ENCODE assay signal across 8 mouse cellular contexts in the genomic region with DNA sequence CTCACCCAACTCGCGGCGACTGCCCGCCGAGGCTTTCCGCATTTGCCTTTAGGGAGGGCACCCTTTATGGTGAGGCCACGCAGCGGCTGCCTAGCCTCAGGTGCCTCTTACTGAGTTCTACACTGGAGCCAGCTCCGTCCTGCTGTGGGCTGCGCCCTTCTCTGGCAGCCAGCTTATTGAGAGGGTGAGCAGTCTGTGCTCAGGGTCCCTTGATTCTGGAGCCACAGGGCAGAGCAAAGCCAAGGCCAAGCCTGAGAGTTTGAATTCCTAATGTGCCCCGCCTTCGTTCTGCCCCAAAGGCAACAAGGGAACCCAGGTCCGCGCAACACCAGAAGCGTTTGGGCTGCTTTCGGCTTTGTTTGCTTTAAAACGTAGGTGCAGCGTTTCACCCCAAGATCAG. TPM values are rescaled to one million over a fixed set of nuclear protein-coding genes. Genes with fewer than 3 reads are reported as not detected.
DNase-seq lines count a peak whose midpoint lies in the region; ATAC-seq lines count a peak whose summit lies in the region.
"Had no signal": no experiment of that assay in that cellular context is flagged by ENCODE, and none has a peak within 500 bp of the region (broad histone marks: within the 10 kb centered on the region; RNA-seq: fewer than 3 reads in every experiment).

No protein-coding gene starts in this region.

- H3K36me3 ChIP-seq in lung, embryonic 16.5 days (ENCODE audit: control insufficient read depth, insufficient read depth, low read length), result no peaks in the 10 kb centered on the region
- no peaks in the 10 kb centered on the region for H3K36me3 ChIP-seq in embryonic facial prominence, embryonic 12.5 days
- H3K36me3 ChIP-seq in kidney, embryonic 16.5 days (ENCODE audit: insufficient read depth, low read length), result no peaks in the 10 kb centered on the region
- H3K36me3 ChIP-seq in stomach, embryonic 15.5 days, result no peaks in the 10 kb centered on the region

- WGBS in lung, embryonic 16.5 days, result 10% methylated on average over 18 of the region's 18 CpGs
- WGBS in embryonic facial prominence, embryonic 12.5 days, result under 1% methylated on average over 18 of the region's 18 CpGs
- WGBS in kidney, embryonic 16.5 days, result 8% methylated on average over 18 of the region's 18 CpGs
- WGBS in stomach, embryonic 15.5 days, result 18% methylated on average over 18 of the region's 18 CpGs

- H3K27me3 ChIP-seq in lung, embryonic 16.5 days (ENCODE audit: control insufficient read depth, insufficient read depth, low read depth, low read length), result peaks cover 42% of the 10 kb centered on the region
- H3K27me3 ChIP-seq in embryonic facial prominence, embryonic 12.5 days, result peaks cover 69% of the 10 kb centered on the region
- peaks cover 42% of the 10 kb centered on the region for H3K27me3 ChIP-seq in kidney, embryonic 16.5 days (ENCODE audit: insufficient read depth, low read length)
- H3K27me3 ChIP-seq in stomach, embryonic 15.5 days (replicated peaks), result peaks cover 36% of the 10 kb centered on the region

- no peak overlapping the region for H3K9ac ChIP-seq in lung, embryonic 16.5 days (ENCODE audit: low read length)
- no peak overlapping the region for H3K9ac ChIP-seq in embryonic facial prominence, embryonic 12.5 days
- 0 out of 2 replicates have a peak overlapping the region, but pooled peaks have one; percentile 31 for H3K9ac ChIP-seq in kidney, embryonic 16.5 days (replicated peaks; ENCODE audit: low read length)
- no peak overlapping the region for H3K9ac ChIP-seq in stomach, embryonic 15.5 days

- no peaks in the 10 kb centered on the region for H3K9me3 ChIP-seq in lung, embryonic 16.5 days (ENCODE audit: control insufficient read depth, low read length)
- no peaks in the 10 kb centered on the region for H3K9me3 ChIP-seq in embryonic facial prominence, embryonic 12.5 days
- no peaks in the 10 kb centered on the region for H3K9me3 ChIP-seq in kidney, embryonic 16.5 days (ENCODE audit: low read length)
- H3K9me3 ChIP-seq in stomach, embryonic 15.5 days, result no peaks in the 10 kb centered on the region

- H3K4me2 ChIP-seq in lung, embryonic 16.5 days (ENCODE audit: low read depth, low read length), result peak overlapping the region; percentile 39; the same call in 1 of the 2 replicates
- H3K4me2 ChIP-seq in embryonic facial prominence, embryonic 12.5 days (replicated peaks), result peak overlapping the region; percentile 29
- peak overlapping the region; percentile 50 for H3K4me2 ChIP-seq in kidney, embryonic 16.5 days (replicated peaks; ENCODE audit: low read depth, low read length)
- H3K4me2 ChIP-seq in stomach, embryonic 15.5 days, result peak overlapping the region; percentile 37

- intact Hi-C loops in left cerebral cortex, postnatal 10 days (cut with DNase I), result loop anchor here (5.0 kb wide), 1 partner anchor 333 kb away; no protein-coding TSS in a partner anchor

- no peak for DNase-seq in lung, postnatal 14 days
- DNase-seq in left cerebral cortex, postnatal 10 days (ENCODE audit: extremely low spot score in 1 of 2, low spot score in 2 of 2), result no peak

- peak overlapping the region; percentile 5 for H3K4me3 ChIP-seq in lung, embryonic 16.5 days (ENCODE audit: low read length)
- H3K4me3 ChIP-seq in embryonic facial prominence, embryonic 12.5 days, result no peak overlapping the region
- H3K4me3 ChIP-seq in kidney, embryonic 16.5 days (ENCODE audit: low read length), result peak overlapping the region; percentile 35
- H3K4me3 ChIP-seq in stomach, embryonic 15.5 days (replicated peaks), result no peak overlapping the region; the same call in 1 of the 2 replicates

- H3K27ac ChIP-seq in lung, embryonic 16.5 days (ENCODE audit: low read length), result no peak overlapping the region
- no peak overlapping the region for H3K27ac ChIP-seq in embryonic facial prominence, embryonic 12.5 days
- H3K27ac ChIP-seq in kidney, embryonic 16.5 days (ENCODE audit: low read length), result no peak overlapping the region
- no peak overlapping the region for H3K27ac ChIP-seq in stomach, embryonic 15.5 days
- H3K27ac ChIP-seq: macrophage had no signal

- peak; percentile 60 for ATAC-seq in lung, embryonic 16.5 days (ENCODE audit: low read depth)
- no peak for ATAC-seq in embryonic facial prominence, embryonic 12.5 days (ENCODE audit: insufficient number of reproducible peaks, insufficient read depth, low FRiP score, low TSS enrichment)
- peak; percentile 46; the same call in 1 of the 2 replicates for ATAC-seq in kidney, embryonic 16.5 days (ENCODE audit: low FRiP score, low TSS enrichment)
- ATAC-seq in stomach, embryonic 15.5 days (ENCODE audit: insufficient read depth, low FRiP score, low read depth), result peak; percentile 35; the same call in 1 of the 2 replicates
- no peak for ATAC-seq in erythroblast, adult 5-6 weeks (replicated peaks; ENCODE audit: low FRiP score, poor library complexity, severe bottlenecking)

- no peaks in the 10 kb centered on the region for H3K4me1 ChIP-seq in lung, embryonic 16.5 days (replicated peaks; ENCODE audit: control insufficient read depth, insufficient read depth, low read length)
- 0 out of 2 replicates have a peak, but pooled peaks cover 6% of the 10 kb centered on the region for H3K4me1 ChIP-seq in embryonic facial prominence, embryonic 12.5 days
- H3K4me1 ChIP-seq in kidney, embryonic 16.5 days (ENCODE audit: insufficient read depth, low read length), result peaks cover 15% of the 10 kb centered on the region
- no peaks in the 10 kb centered on the region for H3K4me1 ChIP-seq in stomach, embryonic 15.5 days

RNA-seq across cellular contexts. Expression of a gene that starts 41.2 kb away (rescaled TPM):
- polyA plus RNA-seq in lung, embryonic 16.5 days (2015; fragmentation: Nextera tagmentation; extraction: Ambion mirVana), result 83.5 and 95.7 TPM in 2 replicates
- 96.9 and 99.0 TPM in 2 replicates for polyA plus RNA-seq in embryonic facial prominence, embryonic 12.5 days (2016; fragmentation: Nextera tagmentation; extraction: Ambion mirVana)
- polyA plus RNA-seq in kidney, embryonic 16.5 days (2015; fragmentation: Nextera tagmentation; extraction: Ambion mirVana), result 165 and 186 TPM in 2 replicates
- 66.9 and 72.6 TPM in 2 replicates for polyA plus RNA-seq in stomach, embryonic 15.5 days (2015; fragmentation: Nextera tagmentation; extraction: Ambion mirVana)
- total RNA-seq in erythroblast, adult 5-6 weeks (2015; ENCODE audit: low replicate concordance), result not detected in 2 replicates
- not detected in 2 replicates for total RNA-seq in erythroblast, adult 5-6 weeks (2017; ENCODE audit: low replicate concordance)
- total RNA-seq in left cerebral cortex, postnatal 10 days (2021), result 10 to 100 TPM; 45.7 to 55.9 TPM
- polyA plus RNA-seq: macrophage had no signal

Comparison
In these comparisons a context has a peak if more than half of its experiments do, and no peak if none do; other contexts are left out.
1. ATAC-seq: peak in lung, embryonic 16.5 days (single experiment), kidney, embryonic 16.5 days (single experiment) and stomach, embryonic 15.5 days (single experiment); none in embryonic facial prominence, embryonic 12.5 days (single experiment) and erythroblast, adult 5-6 weeks (single experiment).
2. H3K4me3 ChIP-seq: peak in lung, embryonic 16.5 days (single experiment) and kidney, embryonic 16.5 days (single experiment); none in embryonic facial prominence, embryonic 12.5 days (single experiment) and stomach, embryonic 15.5 days (single experiment).
3. Peak in every context shown above with its lines, with median percentiles within 50 percentile points of each other: H3K4me2 ChIP-seq.